22 mouse cellular contexts compared by ENCODE assay signal in genomic region chr4:148024003-148024402, GRCm38 (mm10). TPM values are rescaled to one million over a fixed set of nuclear protein-coding genes. Genes with fewer than 3 reads are reported as not detected.
"Had no signal": no experiment of that assay in that cellular context is flagged by ENCODE, and none has a peak within 500 bp of the region (broad histone marks: within the 10 kb centered on the region; RNA-seq: fewer than 3 reads in every experiment).

No protein-coding gene starts in this region.

- H3K9ac ChIP-seq: hindbrain, embryonic 14.5 days; limb, embryonic 15.5 days; liver, embryonic 12.5 days; neural tube, embryonic 12.5 days; stomach, embryonic 15.5 days had no signal

- H3K27ac ChIP-seq: hindbrain, embryonic 14.5 days; kidney, postnatal 0 days; limb, embryonic 15.5 days; liver, embryonic 12.5 days; midbrain, embryonic 10.5 days; neural tube, embryonic 12.5 days; stomach, embryonic 15.5 days had no signal

- H3K4me2 ChIP-seq: hindbrain, embryonic 14.5 days; limb, embryonic 15.5 days; liver, embryonic 12.5 days; neural tube, embryonic 12.5 days; stomach, embryonic 15.5 days had no signal

- H3K27me3 ChIP-seq: limb, embryonic 15.5 days; liver, embryonic 12.5 days; neural tube, embryonic 12.5 days; stomach, embryonic 15.5 days had no signal

- H3K4me3 ChIP-seq: limb, embryonic 15.5 days; liver, embryonic 12.5 days; midbrain, embryonic 10.5 days; neural tube, embryonic 12.5 days; stomach, embryonic 15.5 days had no signal

- H3K4me1 ChIP-seq: limb, embryonic 15.5 days; liver, embryonic 12.5 days; midbrain, embryonic 10.5 days; stomach, embryonic 15.5 days had no signal

- ATAC-seq: liver, embryonic 12.5 days had no signal

- H3K9me3 ChIP-seq: limb, embryonic 15.5 days; liver, embryonic 12.5 days; midbrain, embryonic 10.5 days; neural tube, embryonic 12.5 days; stomach, embryonic 15.5 days had no signal

- DNase-seq: layer of hippocampus, adult 9-11 months; layer of hippocampus, postnatal 36 days; midbrain, embryonic 14.5 days; thymus, adult 2 months; thymus, postnatal 25 days had no signal

RNA-seq across cellular contexts. Expression of gene Nppa, which starts 23.5 kb away (rescaled TPM):
- total RNA-seq: layer of hippocampus, adult 18-20 months; layer of hippocampus, postnatal 36 days; megakaryocyte, adult 5-6 weeks; monocyte, adult 5-6 weeks; neutrophil, adult 5-6 weeks had no signal
- polyA plus RNA-seq: kidney, postnatal 0 days; limb, embryonic 15.5 days; liver, embryonic 16.5 days; testis, adult 2 months had no signal

RNA-seq across cellular contexts. Expression of gene Nppb, which starts 38.4 kb away (rescaled TPM):
- total RNA-seq: layer of hippocampus, adult 18-20 months; layer of hippocampus, postnatal 36 days; left cerebral cortex, adult 8-10 months; left cerebral cortex, postnatal 25 days; megakaryocyte, adult 5-6 weeks; monocyte, adult 5-6 weeks; neutrophil, adult 5-6 weeks had no signal
- polyA plus RNA-seq: kidney, postnatal 0 days; limb, embryonic 11.5 days; liver, embryonic 12.5 days; liver, embryonic 16.5 days; midbrain, embryonic 10.5 days; midbrain, embryonic 14.5 days; neural tube, embryonic 12.5 days; stomach, embryonic 15.5 days; testis, adult 2 months; urinary bladder, adult 2 months had no signal
